Mouse (Mus musculus) kidney, postnatal 4 days (tissue): ENCODE measurements at regions not wholly inside any gene's neighbourhood (a gene's known extent, or its start where the extent isn't known, plus 50 kb on each side); places are given as distances from the start of the nearest gene placed in this dataset.

Experiments
- DNase-seq, 2 experiments: peaks; one replicate each; pipeline ENCODE4 v3.0.0; 2021; ENCODE audit warnings: mixed read lengths in 2 of 2

GRCm38 (mm10) chr8:50802938-50803337 lies 1959.2 kb upstream of the Tenm3 start:
- no peak for DNase-seq

GRCm38 (mm10) chr8:50787441-50787840 lies 1943.7 kb upstream of the Tenm3 start:
- DNase-seq, result peak in 1 of 2 experiments; percentile 1

- DNase-seq, result no peak
Measured at GRCm38 (mm10) chr8:50770671-50771070, 1926.9 kb upstream of the Tenm3 start.
